Mouse (Mus musculus): Measurements from ENCODE around the gene Ophn1.

Ophn1 gene

GRCm38 (mm10) chrX:98890406-98891116 lies at the start of gene Ophn1:
TSS of gene Ophn1 (minus strand) at chrX:98891025.
- DNase-seq (ENCODE audit: inconsistent ontology term): peak; percentile 71

DNA sequence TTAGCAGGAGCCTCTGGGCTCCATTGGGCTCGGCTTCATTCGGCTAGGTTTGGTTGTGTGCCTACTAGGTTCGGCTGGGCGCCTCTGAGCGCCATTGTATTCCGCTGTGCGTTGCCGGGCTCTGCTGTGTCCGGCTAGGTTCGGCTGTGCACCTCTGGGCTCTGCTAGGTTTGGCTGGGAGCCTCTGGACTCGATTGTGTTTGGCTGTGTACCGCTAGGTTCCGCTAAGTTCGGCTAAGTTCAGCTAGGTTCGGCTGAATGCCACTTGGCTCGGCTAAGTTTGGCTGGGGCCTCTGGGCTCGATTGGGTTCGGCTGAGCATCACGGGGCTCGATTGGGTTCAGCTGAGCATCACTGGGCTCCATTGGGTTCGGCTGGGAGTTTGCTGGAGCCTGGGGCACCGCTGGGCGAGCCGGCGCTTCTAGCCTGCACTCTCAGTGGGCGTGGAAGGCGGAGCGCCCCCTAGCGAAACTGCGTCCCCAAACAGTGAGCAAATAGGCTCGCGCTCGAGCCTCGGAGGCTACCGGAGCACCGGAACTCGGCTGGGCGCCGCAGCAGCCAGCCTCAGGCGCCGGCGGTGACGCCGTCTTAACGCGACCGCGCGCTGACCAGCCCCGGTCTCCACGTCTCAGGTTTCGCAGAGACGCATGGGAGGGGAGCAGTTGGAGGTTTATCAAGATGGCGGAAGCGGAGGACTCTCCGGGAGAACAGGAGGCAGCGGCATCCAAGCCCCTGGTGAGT lies 46.9 kb upstream of the Ophn1 start:
- DNase-seq (ENCODE audit: inconsistent ontology term): peak; percentile 94

DNA sequence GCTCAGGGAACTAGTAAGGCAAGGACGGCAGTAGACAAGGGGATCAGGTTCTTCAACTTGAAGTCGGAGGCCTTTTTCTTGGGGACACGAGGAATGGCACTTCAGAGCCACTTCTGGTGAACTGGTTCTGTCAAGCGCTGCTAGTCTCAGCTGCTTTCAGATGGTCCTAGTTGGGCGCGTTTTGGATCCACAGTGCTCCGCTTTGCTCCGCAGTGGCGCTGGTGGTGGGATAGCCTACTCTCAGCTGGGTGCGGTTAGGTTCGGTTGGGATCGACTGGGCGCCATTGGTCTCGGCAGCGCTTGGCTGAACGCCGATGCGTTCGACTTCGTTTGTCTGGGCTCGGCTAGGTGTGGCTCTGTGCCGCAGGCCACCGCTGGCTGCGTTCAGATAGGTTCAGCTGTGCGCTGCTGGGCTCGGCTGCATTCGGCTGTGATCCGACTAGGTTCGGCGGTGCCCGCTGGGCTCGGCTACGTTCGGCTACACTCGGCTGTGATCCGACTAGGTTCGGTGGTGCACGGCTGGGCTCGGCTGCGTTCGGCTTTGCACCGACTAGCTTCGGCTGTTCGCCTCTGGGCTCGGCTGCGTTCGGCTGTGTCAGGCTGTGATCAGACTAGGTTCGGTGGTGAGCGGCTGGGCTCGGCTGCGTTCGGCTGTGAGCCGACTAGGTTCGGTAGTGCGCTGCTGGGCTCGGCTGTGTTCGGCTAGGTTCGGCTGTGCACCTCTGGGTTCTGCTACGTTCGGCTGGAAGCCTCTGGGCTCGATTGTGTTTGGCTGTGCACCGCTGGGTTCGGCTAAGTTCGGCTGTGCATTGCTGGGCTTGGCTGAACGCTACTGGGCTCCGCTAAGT lies 46.1 kb upstream of the Ophn1 start:
- DNase-seq (ENCODE audit: inconsistent ontology term): peak; percentile 94

DNA sequence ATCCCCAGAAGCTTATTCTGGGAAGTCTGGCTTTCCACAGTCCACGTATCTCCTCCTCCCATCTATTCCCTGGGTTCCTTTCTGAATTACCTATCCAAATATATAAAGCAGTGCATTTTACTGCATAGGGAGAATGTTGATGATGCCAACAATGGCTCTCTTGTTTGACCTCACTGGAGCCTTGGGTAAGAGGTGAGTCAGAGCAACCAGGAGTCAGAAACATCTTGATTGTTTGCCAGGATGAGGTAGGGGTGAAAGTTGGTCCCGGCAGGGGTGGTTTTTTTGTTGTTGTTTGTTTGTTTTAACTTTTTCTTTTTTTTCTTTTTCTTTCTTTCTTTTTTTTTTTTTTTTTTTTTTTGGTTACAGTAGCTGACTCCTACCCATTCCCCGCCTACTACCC lies 45.3 kb upstream of the Ophn1 start, which contains the start of gene Yipf6:
Yipf6 (plus strand) TSS at position 216 of the 400 bp plus-strand sequence.
- DNase-seq (ENCODE audit: inconsistent ontology term): peak; percentile 23

DNA sequence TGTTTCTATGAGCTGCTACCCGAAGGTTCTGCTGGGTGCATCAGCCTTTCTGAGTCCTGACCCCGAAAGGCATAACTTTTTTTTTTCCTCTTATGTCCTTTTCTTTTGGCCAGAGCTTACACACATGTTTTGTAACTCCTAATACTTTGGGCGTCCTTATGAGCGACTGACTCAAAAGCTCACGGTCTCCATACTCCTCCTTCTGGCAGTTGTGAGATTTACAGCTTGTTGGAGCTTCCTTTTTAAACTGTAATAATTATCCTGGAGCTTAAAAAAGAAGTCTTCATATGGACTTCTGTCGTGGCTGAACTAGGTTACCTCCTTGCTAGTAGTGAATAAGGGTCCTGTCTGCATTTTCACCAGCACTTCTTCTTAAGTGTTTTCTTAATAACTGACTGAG lies 28.6 kb upstream of the Ophn1 start:
- peak; percentile 30 for DNase-seq (ENCODE audit: inconsistent ontology term)

DNA sequence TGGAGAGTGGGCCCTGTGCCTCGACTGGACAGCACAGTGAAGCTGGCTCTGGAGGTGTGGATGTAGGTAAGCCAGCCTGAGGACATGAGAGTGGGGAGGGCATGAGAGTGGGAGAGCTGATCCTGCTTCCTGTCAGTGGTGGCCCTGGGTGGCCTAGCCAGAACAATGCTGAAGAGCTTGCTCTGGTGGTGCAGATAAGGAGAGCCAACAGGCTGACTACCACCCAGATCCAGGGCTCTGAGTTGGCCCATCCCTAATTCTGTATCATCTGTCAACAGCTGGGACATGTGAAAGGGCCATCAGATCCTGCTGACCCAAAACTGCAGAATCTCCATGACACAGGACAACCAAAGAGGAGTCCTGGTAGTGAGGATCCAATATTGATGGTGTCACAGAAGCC lies 18.1 kb upstream of the Ophn1 start:
- no peak for DNase-seq (ENCODE audit: inconsistent ontology term)

DNA sequence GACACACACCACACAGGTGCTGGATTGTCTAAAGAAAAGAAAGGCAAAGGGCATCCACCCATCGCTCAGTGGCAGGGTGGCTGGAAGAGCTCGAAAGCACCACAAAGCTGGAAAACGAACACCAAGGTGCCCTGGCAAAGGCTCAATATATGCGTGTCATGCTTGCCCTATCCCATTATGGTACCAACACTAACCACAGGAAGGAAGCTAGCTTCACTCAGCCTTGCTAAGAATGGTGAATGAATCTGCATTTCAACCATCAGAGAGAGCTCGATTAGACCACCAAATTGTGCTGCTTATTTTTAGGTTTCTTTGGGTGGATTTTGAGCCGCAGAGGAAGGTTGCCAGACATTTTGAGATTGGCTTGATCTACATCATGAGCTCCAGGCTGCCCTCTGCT lies 13.4 kb upstream of the Ophn1 start:
- DNase-seq (ENCODE audit: inconsistent ontology term): no peak

DNA sequence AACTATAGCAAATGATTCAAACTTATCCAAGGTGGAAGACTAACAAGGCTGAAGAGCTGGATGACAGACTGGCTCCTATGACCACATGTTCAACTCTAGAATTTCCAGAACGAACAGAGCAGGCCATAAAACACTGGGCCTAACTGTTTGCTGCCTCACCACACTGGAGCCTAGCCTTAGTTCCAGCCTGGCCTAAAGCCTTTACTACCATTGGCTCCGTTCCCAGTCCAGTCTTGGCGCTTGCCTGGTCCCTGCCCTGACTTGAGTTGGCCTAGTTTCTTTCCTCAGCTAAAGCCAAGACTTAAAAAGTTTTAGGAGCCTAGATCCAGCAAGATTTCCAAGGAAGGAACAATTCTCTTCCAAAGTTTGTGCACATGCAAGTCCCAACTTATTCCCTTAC lies 7.5 kb upstream of the Ophn1 start:
- peak; percentile 20 for DNase-seq (ENCODE audit: inconsistent ontology term)

- DNase-seq (ENCODE audit: inconsistent ontology term): no peak
These were observed 786 bp downstream of the Ophn1 start for GRCm38 (mm10) chrX:98890072-98890405.

- DNase-seq (ENCODE audit: inconsistent ontology term): no peak
These were observed 8.8 kb downstream of the Ophn1 start for GRCm38 (mm10) chrX:98881983-98882382.

DNA sequence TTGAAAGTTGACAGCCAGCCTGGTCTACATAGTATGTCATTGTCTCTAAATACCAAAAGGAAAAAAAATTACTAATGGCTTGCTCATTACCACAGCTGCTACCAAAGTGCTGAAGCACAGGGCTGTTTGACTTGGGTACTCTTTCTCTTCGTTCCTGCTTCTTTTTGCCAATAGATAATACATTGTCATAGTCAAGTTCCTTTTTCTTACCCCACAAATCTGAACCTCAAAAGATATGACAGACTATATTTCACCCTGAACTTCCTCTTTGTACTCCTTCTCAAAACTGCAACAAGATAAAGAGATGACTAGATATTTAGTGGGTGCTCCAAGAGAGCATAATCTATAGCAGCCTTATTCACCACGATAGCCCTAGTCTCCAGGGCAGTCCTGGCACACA lies 9.7 kb downstream of the Ophn1 start:
- no peak for DNase-seq (ENCODE audit: inconsistent ontology term)

DNA sequence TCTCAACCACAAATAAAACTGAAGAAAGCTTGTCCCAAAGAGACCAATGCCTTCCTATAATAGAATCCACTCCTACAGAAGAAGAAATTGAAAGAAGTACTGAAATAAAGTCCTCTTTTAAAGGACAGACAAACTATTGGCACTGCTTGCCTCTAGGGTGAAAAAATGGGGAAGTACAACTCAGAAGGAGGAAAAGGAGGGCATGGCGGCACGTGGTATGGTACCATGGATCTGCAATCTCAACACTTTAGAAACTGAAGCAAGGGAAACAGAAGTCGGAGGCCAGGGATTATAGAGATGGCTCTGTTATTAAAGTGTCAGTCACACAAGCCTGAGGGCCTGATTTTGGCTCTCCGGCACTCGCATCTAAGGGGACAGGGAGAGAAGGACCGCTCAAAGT lies 10.5 kb downstream of the Ophn1 start:
- no peak for DNase-seq (ENCODE audit: inconsistent ontology term)

GRCm38 (mm10) chrX:98875144-98875543 lies 15.7 kb downstream of the Ophn1 start:
- peak; percentile 2 for DNase-seq (ENCODE audit: inconsistent ontology term)

DNA sequence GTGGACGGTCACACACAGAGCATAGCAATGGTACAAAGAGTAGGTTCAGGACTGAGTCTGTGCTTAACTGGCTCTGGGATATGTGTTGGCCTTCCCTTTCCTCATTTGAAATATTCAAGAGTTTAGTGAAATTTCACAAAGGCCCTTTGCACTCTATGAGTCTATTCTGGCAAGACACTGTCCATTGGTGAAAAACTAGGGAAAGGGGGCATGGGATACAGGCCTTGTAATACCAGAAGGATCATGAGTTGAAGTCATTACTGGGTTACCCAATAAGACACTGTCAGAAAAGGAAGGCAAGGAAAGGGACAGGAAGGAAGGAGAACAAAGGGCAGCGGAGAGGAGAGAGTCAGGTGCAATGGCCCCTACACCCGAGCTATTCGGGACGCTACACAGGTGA lies 16.7 kb downstream of the Ophn1 start:
- no peak for DNase-seq (ENCODE audit: inconsistent ontology term)

GRCm38 (mm10) chrX:98872064-98872463 lies 18.8 kb downstream of the Ophn1 start:
- DNase-seq (ENCODE audit: inconsistent ontology term): no peak

GRCm38 (mm10) chrX:98870541-98870940 lies 20.3 kb downstream of the Ophn1 start:
- peak; percentile 50 for DNase-seq (ENCODE audit: inconsistent ontology term)

DNA sequence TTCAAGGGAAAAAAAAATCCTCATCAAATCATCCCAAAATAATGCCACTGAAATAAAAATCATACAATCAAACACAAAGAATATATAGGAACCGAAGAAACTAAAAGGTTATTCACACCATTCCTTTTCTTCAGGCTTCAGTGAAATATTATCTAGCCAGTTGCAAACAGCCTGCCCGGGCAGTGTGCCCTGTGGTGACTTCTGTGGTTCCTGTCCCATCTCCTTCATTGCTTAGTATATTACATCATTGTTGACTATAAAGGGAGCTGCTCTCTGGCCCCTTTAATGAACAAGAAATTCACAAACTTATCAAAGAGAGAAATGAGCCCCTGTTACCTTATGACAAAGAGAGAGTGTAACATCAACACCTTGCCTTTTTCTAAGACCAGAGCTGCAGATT lies 21.1 kb downstream of the Ophn1 start:
- DNase-seq (ENCODE audit: inconsistent ontology term): peak; percentile 24

GRCm38 (mm10) chrX:98869165-98869564 lies 21.7 kb downstream of the Ophn1 start:
- DNase-seq (ENCODE audit: inconsistent ontology term): no peak

GRCm38 (mm10) chrX:98860167-98860566 lies 30.7 kb downstream of the Ophn1 start:
- no peak for DNase-seq (ENCODE audit: inconsistent ontology term)

DNA sequence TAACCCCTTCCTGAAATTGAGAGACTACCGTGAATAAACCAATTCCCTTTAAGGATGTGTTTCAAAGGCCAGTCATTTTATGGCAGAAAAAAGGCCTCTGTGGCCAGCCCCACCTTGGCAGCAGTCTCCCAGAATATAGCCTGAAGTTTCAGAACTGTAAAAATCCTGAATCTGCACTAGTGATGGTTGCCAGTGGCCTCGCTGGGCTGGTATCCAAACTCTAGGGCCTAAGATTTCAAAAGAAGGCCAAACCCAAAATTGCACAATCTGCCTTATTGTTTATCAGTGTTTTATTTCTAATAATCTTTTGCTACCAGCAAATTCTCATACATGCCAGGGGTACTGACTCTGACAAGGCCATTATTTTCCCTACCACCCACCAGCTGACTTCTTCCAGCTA lies 34.8 kb downstream of the Ophn1 start:
- DNase-seq (ENCODE audit: inconsistent ontology term): peak; percentile 26

DNA sequence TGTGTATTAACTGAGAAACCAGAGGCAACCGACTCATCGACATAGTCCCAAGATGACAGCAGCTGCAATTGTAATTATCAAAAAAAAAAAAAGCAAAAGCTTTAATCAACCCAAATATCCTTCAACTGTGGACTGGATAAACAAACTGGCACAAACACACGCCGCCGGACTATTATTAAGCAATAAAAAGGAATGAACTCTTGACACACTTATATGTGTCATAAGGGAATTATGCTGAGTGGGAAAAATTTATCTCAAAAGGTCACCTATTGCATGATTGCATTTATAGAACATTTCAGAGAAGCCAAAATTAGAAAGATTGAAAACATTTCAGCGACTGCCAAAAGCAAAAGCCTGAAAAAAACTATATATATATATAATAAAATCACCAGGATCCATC lies 40.0 kb downstream of the Ophn1 start:
- no peak for DNase-seq (ENCODE audit: inconsistent ontology term)

DNA sequence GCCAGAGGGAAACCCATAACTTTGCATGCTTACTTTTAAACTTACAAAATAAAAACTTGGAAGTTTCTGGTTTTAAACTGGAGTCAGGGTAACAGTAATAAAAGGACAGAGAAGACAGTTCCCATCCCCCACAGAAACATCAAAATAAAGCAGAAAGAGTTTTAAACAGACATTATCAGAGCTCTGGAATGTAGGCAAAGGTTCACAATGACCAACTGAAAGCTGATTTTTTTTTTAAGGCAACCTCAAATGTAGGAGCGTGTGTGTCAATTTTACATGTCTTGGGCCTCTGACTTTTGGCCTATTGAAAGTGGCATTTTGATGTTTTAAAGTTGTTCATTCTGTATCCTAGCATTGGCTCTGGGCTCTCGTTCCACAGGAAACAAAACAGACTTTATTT lies 49.2 kb downstream of the Ophn1 start:
- no peak for DNase-seq (ENCODE audit: inconsistent ontology term)

GRCm38 (mm10) chrX:98835989-98836388 lies 54.8 kb downstream of the Ophn1 start:
- no peak for DNase-seq (ENCODE audit: inconsistent ontology term)

Measured in Muller cell, postnatal 12 days (primary cell).